Mouse (Mus musculus): ENCODE measurements around the gene Sycp2.
"Not testable (repeated sequence)": the region's sequence is repeated elsewhere in the genome, so short reads cannot be mapped to it uniquely, and the experiment has no call there.

Gene Sycp2

DNA sequence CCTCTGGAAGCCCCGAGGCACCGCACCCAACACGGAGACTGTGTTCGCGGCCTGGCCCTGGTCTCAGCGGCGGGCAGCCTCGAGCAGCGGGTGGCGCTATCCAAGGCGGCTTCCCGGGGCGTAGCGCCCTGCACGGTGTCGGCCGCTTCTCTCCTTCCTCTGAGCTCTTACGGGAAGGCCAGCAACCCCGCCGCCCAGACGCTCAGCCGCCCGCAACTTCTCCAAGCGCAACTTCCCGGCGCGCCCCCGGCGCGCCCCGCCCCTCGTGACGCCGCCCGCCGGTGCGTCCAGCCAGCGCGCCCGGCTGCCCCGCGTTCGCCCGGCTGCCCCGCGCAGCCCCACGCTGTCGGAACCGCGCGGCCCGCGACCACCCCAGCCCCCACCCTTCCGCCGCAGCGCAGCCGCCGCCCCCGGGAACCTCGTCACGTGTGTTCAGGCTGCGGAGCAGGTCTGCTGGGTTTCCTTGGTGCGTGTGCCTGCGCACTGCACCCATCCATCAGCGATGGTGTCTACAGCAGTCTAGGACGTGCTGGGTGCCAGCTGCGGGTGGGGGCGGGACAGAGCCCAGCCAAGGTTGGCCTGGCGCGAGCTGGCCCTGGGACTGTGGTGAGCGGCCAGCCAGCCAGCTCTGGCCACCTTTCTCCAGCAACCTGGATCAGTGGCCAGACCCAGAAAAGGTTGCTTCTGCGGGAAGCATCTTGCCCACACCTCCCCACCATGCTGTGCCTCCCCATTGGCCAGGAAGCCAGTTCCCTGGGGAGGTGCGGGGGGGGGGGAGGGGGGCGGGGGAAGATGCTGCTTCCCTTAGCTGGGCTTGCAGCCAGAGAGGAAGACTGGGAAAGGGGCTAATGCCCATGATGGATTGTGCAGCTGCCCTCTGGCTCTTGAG is 7.0 kb upstream of the Sycp2 start, which contains the start of the genes Ppp1r3d and Fam217b:
Gene Ppp1r3d, minus strand, starts transcription at position 212 of the 889 bp plus-strand sequence.
Gene Fam217b, plus strand, starts transcription at position 264 of the 889 bp plus-strand sequence.
- no peak for DNase-seq (ENCODE audit: extremely low read depth, low read depth)

DNA sequence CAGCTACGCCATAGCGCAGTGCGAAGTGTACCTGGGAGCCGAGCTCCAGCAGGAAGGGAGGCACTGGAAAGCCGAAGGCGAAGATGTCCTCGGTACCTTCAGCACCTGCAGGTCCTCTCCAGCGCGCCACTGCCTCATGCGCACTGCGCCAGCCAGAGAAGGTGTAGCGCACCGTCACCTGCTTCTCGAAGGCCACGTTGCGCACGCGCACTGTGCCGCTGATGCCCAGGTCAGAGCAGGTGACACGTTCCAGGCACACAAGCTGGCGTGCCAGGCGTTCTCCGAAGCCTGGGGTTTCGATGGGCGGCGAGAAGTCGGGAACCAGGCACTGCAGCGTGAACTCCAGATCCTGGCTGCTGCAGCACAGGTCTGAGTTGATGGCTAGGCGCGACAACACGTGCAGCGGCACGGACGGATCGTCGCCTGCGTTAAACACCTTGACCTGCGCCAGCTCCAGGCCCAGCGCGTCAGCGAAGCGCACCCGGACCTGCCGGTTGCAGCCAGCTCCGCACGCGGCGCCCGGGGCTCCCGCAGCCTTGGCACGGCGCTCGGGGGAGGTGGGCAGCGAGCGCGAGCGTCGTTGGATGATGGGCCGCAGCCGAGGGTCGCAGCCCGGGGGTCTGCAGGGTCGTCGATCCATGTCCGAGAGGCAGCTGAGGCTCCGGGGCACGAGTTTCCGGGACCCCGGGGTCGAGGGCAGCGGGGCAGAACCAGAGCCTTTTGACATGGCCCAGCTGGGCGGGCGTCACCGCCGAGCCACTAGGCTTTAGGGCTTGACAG is 6.2 kb upstream of the Sycp2 start:
- no peak for DNase-seq (ENCODE audit: extremely low read depth, low read depth)

- DNase-seq (ENCODE audit: extremely low read depth, low read depth) = no peak
Measured at GRCm38 (mm10) chr2:178413081-178413480, 5.6 kb upstream of the Sycp2 start.

DNA sequence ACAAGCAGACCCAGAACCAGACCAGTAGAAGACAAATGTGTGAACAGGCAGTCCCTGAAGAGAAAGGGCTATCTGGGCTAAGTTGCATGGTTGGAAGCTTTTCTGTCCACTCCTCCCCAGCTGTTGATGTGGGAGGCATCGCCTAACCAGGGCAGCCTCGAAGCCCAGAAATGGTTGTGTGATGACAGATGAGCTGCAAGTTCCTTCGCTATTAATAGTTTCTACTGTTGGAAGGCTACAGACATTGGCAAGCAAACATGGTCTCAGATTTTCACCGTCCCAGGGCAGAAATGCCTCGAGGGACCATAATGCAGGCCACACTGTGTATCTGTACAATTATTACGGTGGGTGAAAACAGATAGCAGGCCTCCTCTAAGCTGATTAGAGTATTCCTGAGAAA is 5.1 kb upstream of the Sycp2 start:
- no peak for DNase-seq (ENCODE audit: extremely low read depth, low read depth)

DNA sequence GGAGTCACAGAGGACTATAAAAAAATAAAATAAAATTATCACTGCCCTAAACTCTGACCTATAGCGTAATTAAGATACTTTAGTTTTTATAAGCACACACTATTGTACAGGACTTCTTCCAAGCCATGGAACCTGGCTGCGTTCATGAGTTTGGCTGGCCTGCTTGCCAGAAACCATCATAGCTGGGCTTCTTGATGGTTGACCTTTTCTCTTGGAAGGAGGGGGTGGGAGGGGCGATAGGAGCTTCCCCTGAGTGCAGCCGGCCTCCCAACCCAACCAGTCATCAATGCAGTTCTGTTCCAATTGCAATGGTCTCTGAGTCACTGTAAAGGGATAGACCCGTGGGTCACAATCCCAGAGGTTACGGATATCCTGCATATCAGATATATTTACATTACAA is 2.8 kb upstream of the Sycp2 start:
- no peak for DNase-seq (ENCODE audit: extremely low read depth, low read depth)

- no peak for DNase-seq (ENCODE audit: extremely low read depth, low read depth)
Measured at GRCm38 (mm10) chr2:178409024-178409423, 1.5 kb upstream of the Sycp2 start.

DNA sequence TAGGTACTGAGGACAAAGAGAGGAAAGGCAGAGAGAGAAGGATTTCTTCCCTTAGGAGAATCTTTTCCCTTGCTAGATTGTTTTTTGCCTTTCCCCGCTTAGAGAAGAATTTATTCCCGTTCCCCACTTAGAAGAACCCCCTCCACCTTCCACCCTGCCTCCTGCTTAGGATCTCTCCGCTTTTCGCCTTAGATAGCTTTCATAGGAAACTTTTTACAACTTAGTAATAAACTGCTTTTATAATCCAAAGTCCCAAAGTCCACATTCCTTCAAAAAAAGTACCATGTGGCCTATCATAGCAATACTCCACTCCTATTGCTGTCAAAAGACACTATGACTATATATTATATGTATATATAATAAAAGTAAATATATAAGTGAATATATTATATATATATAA is 64.9 kb downstream of the Sycp2 start:
- DNase-seq (ENCODE audit: extremely low read depth, low read depth) = no peak

GRCm38 (mm10) chr2:178342105-178342504 is 65.4 kb downstream of the Sycp2 start:
- DNase-seq (ENCODE audit: extremely low read depth, low read depth) = not testable (repeated sequence)

DNA sequence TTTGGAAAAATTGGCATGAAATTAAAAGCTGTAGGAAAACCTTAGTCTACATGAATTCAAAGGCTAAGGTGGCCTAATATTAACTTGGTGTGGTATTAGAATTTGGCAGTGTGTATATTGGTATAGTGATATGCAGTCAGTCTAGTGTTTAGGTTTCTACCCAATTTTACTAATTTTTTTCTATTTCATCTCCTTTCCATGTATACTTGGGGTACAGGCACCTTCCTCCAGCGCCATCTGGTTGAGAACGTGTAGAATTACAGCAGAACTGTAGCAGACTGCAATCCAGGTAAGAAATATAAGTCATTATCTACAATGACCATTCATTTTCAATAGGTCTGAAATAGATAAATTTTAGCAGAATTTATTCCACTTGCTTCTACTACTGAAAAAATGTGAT is 68.4 kb downstream of the Sycp2 start:
- DNase-seq (ENCODE audit: extremely low read depth, low read depth) = no peak

DNA sequence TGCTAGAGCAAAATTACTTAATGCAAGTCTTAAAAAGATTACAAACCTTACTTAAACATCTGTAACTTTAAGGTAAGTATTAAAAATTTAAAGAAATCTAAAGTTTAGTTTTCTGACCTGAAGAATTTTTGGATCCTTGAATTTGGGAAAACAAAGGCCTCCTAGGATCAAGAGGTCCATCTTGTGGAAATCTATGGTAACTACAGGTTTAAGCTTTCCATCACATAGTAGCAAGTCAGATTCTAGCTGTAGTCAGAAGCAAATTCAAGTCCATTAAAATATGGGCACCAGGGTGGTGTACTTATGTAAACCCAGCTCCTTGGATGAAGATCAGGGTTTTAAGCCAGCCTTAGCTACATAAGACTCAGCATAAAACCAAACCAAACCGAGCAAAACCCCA is 69.6 kb downstream of the Sycp2 start:
- no peak for DNase-seq (ENCODE audit: extremely low read depth, low read depth)

DNA sequence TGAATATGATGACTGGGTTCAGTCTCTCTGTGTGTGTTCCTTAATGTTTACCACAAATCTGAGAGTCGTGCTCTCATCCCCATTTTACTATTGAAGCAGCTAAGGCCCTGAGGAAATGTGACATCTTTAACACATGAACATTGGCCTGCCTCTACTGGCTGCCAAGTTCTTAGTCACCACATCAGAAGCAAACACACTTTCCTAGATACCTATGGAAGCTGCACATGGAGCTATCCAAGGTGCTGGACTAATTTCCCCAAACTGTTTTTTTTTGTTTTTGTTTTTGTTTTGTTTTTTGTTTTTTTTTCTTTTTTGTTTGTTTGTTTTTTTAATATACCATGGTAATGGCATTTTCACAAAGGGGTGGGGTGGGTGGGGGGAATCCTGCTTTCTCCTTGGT is 77.5 kb downstream of the Sycp2 start:
- DNase-seq (ENCODE audit: extremely low read depth, low read depth) = no peak

GRCm38 (mm10) chr2:178329551-178329950 is 77.9 kb downstream of the Sycp2 start:
- DNase-seq (ENCODE audit: extremely low read depth, low read depth) = no peak

- no peak for DNase-seq (ENCODE audit: extremely low read depth, low read depth)
Measured at GRCm38 (mm10) chr2:178327466-178328040, 79.9 kb downstream of the Sycp2 start.

DNA sequence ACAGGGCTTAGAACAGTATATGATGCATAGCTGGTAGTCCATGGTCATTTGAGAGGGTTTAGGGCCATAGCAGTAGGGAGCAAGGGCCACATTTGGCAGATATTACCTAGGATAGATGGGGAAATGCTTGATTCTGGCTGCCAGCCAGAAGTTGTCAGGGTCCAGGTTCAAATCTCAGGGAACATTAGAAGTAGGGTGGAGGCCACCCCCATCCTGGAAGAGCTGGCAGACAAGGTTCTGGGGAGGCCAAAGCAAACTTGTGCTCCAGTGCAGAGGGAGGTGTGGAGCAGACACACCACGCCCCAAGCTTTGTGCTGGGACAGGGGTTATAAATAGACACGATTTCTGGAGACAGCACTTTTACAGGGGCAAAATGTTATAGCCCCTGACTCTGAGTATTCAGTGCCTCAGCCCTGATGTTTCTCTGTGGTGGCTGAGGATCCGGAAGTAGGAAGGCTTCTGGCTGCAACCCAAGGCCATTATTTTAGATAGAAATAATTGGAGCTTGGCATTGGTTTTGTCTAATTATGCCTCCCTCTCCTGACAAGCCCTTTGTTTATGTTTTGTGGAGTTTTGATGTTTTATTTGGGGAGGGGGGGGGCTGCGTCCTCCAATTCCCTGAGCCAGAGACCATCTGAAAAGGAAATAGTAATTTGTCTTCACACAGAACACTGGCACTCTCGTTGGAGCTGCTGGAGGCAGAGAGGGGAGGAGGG is 80.6 kb downstream of the Sycp2 start:
- no peak for DNase-seq (ENCODE audit: extremely low read depth, low read depth)

GRCm38 (mm10) chr2:178326067-178326466 is 81.4 kb downstream of the Sycp2 start:
- DNase-seq (ENCODE audit: extremely low read depth, low read depth) = no peak

DNA sequence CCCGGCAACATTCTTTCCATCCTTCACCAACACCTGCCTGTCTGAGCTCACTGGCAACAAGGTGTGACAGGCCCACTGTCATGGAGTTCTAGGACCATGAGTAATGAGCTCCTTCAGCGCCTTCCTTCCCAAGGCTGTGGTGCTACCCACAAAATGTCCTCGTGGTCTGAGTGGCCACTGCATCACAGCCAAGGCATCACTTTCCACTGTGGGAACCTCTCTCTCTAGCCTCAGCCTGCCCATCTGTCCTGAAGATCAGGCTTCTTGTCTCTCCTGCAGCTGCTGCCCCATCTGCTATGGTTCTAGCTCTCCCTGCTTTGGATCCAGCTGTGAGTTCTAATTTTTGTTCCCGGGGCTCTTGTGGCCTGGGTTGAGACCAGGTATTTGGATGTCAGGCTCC is 82.7 kb downstream of the Sycp2 start:
- DNase-seq (ENCODE audit: extremely low read depth, low read depth) = no peak

DNA sequence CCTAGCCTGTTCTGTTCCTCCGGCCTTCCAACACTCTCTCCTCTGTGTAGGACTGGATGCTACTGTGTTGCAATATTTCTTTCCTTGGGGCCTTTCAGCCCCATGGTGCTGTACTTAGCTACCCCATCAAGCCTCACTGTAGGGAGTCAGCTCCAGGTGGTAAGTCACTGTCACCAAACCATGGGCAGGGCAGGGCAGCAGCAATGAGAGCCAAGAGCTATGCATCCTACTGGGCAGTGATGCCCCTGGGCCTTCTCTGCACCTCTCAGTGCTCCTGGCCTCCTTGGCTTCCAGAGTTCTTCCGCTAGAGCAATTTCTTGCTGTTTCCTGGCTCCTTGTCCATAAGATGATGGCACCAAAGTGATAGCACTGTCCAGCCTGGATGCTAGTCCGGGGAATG is 83.1 kb downstream of the Sycp2 start:
- no peak for DNase-seq (ENCODE audit: extremely low read depth, low read depth)

DNA sequence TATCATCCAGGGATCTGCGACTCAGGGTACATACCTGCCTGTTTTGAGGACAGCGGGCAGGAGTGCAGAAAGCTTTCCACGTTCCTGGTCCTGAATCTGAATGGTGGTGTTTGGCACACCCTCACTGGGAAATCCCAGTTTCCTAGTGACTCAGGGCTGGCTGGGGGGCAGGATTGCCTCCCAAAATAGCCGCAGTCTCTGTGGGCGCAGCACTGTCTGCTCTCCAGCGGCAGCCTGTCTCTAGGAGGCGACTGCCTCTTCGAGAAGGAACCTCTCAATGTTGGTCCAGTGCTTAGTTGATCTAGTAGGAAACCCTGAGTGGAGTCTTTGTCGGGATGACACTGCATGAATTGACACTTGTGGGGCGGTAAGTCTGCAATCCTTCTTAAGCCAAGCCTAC is 86.2 kb downstream of the Sycp2 start:
- DNase-seq (ENCODE audit: extremely low read depth, low read depth) = no peak

DNA sequence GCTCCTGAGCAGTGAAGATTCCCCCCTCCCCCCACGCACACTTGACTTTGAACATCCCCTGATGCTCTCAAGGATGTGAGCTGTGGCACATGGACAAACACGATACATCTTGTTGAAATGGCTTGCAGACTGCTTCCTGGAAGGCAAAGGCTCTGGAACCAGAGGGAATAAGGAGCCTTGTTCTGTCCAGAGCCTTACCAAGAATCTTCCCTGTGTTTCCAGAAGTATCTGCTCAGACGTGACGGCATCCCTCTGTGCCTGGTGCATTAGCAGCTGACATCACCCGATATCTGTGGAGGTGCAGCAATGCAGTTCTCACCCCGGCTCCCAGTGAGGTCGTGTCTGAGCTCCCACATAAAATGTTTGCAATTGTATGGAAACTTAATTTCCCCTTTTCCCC is 87.7 kb downstream of the Sycp2 start:
- DNase-seq (ENCODE audit: extremely low read depth, low read depth) = no peak

- DNase-seq (ENCODE audit: extremely low read depth, low read depth) = no peak
Measured at GRCm38 (mm10) chr2:178316281-178316680, 91.2 kb downstream of the Sycp2 start.

GRCm38 (mm10) chr2:178313539-178313938 is 93.9 kb downstream of the Sycp2 start:
- no peak for DNase-seq (ENCODE audit: extremely low read depth, low read depth)

All from MEL-GATA-1-ER (cell line).